Mouse (Mus musculus) kidney, adult 8-10 months (tissue): Measurements from ENCODE around the gene Lrrk1.

Experiments used
- DNase-seq, 2 experiments: peaks; one replicate each; pipeline ENCODE4 v3.0.0; 2022

Lrrk1 gene

DNA sequence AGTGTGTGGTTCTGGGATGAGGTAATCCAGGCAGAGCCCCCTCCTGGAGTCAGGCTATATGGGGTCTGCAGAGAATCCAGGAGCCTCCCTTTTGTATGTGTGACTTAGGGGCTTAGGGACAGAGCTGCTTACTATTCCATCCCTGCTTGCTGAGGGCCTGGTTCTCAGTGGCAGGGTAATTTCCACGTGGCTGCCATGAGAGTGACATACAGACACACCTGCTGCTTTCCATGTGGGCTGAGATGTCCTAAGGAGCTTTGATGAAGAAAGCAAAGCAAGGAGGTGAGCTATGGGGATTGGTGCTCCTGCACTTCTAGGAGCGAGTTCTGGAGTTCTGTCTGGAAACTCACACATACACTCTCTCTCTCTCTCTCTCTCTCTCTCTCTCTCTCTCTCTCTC, 139.1 kb downstream of the Lrrk1 start:
- no peak for DNase-seq

DNA sequence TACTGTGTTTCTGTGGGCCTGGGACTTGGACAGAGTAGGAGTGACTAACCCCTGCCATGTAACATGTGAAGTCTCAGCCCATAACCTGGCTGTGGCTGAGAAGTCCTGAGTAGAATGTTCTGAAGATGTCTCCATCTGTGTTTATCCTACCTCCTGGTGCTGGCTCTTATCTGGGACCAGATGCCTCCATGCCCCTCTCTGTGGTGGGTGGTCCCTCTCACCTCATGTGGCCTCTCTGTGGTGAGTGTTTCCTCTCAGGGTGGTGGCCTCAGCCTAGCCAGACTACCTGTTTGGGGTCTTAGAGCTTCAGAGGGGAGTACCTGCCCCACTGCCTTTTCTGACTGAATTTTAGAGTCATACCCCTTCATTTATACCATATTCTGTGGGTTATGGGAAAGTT, 139.9 kb downstream of the Lrrk1 start:
- no peak for DNase-seq

DNA sequence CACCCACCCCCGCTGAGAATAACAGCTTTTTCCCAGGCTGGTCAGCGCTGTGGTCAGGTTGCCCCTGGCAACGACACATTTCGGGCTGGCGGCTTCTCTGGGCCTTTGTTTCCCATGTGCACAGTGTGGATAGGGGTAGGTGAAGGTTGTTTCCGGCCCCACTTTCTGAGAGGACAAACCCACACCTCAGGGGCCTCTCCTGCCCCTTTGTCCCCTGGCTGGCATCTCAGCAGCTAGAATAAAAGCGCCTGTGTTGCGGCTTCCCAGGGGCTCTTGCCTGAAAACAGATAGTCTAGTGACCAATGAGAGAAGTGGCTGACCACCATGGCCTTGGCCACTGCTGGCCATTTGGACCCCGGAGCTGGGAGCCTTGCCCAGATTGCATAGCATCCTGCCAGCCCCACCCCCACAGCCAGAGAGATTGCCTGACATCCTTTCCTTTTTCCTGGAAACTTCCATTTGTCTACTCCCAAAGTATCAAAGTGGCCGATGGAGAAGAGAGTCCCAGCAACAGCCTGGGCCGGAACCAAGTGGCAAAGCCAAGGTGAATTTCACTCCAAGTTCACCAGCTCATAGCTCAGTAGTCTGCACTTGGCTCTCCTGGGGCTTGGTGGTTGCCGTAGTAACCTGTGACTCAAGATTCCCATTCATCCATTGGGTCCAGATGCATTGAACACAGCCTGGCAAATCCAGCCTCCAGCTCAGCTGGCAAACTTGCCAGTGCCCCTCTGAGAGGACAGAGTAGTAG, 140.7 kb downstream of the Lrrk1 start:
- no peak for DNase-seq

DNA sequence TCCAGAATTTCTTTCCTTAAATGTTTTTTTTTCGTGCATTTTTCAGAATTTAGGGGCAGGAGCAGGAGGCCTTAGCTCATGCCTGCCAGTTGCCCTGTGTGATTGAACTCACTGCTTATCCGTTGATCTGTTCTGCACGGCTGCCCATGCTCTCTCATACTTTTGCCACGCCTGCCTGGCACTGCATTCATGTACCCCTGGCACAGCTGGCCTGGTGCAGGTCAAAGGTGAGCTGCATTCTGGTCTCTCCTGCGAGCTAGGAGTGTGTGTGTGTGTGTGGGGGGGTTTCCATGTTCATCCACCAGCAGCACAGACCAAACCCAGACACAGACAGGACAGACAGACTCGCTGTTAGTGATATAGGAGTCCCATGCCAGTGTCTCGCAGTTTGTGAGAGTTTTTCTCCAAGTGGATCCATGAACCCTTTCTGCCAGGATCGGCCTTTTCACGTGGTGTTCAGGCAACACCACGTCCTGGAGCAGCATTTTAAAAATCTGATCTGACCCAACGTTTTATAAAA, 141.4 kb downstream of the Lrrk1 start:
- DNase-seq: peak; percentile 45 to 71

DNA sequence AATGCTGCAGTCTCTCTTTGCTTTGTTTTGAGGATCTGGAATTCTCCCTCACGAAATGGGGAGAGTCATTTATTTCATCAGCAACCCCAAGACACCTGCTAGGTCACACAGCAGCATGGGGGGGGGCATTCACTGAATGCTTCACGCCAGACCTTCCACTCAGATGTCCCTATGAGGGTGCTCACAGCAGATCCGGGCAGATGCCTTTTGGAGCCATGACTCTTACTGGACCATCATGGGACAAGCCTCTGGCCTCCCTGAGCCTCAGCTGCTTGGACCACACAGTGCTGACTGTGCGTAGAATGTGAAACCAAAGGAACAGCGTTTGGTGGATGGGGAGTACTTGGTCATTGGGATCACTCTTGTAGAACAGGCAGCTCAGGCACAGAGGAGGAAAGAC, 142.5 kb downstream of the Lrrk1 start:
- no peak for DNase-seq

DNA sequence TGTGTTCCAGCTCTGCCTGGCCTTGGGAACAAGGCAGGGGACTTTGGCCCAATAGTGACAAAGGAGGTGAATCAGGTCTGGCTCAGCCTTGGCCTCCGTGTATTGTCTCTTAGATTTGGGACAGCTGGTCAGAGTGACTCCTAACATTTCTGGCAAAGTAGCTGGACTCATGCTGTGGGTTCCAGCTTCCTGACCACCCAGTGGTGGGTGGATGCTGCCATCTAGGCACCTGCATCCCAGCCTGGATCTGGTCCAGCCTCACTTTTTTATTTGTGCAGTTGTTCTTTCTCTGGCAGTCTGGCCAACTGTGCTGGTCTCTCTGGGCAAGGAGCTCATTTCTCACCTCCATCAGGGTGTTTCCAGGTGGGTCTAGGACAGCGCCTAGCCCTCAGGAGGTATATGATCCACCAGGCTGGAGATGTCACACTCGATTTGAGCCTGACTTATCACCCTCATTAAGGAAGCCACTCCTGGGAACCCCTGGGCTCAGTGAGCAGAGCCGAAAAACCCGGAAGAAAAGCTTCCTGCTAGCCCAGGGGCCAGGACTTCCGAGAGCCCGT, 144.3 kb downstream of the Lrrk1 start:
- DNase-seq: no peak

DNA sequence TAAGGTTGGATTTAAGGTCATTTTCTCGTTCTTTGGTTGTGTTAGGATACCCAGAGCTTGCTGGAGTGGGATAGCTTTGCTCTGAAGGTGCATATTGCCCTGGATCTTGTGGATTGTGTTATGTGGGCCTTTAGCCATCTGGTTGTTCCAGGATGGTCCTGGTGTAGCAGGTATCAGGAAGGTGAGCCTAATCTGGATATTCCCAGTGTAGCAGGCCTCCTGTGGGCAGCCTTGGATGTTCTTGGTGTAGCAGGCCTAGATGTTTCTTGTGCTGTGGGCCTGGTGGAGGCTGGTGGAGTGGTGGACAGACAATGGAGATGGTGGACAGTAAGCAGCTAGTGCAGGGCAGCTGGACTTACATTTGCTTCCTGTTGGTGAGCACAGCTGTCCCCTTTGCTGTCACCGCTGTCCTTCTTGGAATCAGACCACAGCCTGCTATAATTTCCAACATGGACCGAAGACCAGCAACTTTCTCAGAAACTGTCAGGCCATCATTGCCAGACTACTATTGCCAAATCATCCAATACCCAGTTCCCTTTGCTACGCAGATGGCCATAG, 146.2 kb downstream of the Lrrk1 start:
- DNase-seq: no peak

DNA sequence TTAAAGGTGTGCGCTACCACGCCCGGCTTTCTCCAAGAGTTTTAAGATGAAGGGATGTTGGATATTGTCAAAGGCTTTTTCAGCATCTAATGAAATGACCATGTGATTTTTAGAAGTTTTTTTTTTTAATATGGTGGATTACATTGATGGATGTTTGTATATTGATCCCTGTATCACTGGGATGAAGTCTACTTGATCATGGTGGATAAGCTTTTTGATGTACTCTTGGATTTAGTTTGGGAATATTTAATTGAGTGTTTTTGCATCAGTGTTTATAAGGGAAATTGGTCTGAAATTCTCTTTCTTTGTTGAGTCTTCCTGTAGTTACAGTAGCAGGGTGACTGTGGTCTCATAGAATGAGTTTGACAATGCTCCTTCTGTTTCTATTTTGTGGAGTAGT, 150.0 kb downstream of the Lrrk1 start:
- DNase-seq: no peak

DNA sequence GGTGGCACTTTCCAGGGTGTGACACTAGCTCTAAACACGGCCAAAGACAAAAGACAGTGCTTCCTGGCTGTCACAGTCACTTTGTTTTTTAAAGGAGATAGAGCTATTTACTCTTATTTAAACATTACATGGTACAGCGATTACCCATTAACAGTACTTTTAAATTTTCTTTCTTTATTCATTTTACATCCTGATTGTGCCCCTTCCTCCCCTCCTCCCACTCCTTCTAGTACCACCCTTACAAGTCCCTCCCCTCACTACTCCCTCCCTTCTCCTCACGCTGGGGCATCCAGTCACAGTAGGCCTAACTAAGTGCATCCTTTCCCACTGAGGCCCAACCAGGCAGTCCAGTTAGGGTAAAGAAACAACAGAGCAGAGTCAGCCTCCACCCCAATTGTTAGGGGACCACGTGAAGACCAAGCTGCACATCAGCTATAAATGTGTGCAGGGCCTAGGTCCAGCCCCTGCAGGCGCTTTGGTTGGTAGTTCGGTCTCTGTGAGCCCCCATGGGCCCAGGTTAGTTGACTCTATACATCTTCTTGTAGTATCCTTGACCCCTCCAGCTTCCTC, 154.1 kb downstream of the Lrrk1 start:
- no peak for DNase-seq

DNA sequence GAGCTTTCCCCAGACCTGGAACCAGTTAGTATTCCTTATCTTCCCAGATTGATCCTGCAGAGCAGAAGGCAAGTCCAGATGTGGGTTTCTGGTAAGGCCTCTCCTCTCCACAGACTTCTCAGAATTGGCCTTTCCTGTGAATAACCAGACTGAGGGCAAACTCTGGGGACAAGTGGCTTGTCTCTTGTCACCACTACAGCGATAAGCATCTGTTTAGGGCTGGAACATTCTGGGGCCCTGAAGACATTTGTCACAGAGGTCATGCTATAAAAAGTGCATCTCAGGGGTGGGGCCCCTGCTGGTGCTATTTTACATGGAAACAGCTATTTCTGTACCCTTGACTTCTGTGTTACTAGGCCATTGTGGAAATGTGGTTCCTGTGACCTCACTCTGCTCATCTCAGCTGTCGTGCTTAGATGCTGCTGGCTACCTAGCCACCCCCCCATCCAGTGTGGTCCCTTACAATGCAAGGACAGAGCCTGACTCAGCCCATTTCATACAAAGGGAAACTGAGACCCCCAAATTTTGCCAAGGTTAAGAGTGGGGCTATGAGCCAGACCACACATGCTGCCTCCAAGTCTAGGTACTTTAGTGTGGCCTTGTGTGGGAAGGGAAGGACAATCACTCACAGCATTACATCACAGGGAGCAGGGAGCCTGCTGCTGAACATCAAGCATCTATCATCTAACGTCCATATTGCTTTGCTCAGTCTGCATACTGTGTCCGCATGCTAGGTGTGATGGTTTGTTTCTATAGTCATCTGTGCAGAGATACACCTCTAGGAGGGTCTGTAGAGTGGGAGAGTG, 154.8 kb downstream of the Lrrk1 start:
- DNase-seq: no peak

DNA sequence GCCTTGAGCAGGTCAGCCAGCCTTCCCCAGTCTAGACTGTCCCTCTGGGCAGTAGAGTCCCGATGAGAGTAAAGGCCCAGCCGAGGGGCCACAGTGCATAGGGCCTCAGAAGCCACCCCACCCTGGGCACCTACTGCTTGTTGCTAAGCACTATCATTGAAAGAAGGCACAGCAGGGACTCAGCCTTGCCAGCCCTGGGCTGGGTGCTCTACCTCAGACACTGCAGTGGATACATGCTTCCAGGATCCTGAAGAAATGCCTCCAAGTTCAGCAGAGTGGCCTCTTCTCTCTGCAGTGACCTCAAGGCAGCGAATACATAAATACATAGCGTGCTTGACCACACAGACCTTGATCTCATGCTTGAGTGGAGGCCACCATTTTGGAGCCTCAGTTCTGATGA, 156.3 kb downstream of the Lrrk1 start:
- DNase-seq: no peak

DNA sequence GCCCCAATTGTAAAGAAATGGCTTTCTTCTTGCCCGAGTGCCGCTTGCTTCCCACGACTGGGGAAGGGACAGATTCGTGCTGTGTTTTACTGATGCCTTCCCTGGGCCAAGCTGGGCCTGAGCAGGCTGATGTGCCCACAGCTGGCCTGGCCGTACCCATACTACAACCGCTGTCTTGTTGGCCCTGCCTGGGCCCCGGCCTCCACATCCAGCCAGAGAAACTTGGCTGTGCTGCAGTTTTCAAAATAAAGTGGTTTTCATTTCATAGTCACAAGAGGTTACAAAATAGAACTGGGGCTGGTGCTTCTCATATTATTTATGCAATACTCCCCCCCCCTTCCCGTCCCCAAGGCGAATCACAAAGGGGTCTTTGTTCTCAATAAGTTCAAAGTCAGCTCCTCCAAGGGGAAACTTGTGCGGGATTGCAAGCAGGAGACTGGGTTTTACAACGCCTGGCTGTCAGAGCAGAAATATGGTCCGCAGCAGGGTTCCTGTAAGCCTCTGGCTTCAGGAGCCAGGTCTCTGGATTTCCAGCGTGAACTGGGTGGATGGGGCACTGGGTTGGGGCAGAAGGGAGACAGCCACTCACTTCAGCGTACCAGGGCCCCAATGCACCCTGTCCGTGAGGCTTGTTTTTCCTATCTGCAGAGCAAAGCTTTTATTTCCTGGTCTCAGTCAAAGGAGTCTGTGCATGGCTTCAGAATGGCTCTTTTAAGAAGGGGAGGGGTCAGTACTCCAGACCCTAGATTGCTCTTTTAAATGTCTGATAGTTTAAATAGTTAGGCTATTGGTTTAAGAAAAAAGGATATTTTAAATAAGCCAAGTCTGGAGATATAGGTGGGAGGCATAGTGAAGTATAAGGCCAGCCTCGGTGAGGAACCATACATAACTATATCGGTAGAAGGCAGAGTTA, 157.3 kb downstream of the Lrrk1 start:
- no peak for DNase-seq

DNA sequence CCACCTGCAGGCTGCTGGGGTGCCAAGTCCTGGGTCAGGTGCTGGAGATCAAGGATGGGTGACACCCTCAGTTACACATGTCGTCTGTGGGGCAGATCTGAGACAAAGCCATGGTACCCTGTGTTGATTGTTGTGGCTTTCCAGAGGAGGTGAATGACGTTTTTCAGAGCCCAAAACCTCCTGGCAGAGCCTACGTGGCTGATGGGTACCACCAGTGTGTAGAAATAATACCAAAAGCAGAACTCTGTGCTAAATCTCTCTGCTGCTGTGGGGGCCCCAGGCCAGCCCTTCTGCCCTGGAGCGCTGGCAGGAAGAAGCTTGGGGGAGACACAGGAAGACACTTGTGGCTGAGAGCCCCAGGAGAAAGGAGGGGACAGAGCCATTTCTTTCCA, 157.9 kb downstream of the Lrrk1 start:
- no peak for DNase-seq

DNA sequence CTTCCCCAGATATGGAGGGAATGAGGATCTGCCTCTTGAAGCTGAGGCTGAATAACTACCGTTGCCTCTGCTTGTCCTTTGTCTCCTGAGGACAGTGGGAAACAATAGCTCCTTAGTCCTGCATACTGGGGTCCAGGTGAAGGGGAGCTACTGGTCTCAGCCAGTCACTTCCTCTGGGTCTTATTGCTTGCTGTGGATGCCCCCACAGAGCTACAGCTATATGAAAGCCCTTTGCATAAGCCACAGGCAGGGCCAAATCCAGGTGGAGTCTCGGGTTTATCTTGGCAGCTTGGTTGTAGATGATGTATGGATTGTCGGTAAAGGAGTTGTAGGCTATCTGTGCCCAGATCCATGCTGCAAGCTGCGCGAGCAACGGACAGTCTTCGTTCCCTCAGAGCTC, 158.7 kb downstream of the Lrrk1 start:
- no peak for DNase-seq

DNA sequence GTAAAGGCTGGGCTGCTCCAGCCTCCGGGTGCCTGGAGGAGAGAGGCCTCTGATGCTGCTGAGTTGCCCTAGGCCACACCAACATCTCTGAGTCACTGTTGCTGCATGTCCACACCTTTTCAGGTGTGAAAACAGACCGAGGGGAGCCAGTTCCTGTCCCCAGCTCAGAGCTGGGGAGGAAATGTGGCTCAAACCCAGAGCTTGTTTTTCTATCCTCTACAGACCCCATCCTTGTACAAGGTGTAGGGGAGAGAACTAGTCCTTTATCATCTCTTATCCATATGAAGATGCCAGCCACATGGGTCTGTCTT, 159.6 kb downstream of the Lrrk1 start:
- no peak for DNase-seq

DNA sequence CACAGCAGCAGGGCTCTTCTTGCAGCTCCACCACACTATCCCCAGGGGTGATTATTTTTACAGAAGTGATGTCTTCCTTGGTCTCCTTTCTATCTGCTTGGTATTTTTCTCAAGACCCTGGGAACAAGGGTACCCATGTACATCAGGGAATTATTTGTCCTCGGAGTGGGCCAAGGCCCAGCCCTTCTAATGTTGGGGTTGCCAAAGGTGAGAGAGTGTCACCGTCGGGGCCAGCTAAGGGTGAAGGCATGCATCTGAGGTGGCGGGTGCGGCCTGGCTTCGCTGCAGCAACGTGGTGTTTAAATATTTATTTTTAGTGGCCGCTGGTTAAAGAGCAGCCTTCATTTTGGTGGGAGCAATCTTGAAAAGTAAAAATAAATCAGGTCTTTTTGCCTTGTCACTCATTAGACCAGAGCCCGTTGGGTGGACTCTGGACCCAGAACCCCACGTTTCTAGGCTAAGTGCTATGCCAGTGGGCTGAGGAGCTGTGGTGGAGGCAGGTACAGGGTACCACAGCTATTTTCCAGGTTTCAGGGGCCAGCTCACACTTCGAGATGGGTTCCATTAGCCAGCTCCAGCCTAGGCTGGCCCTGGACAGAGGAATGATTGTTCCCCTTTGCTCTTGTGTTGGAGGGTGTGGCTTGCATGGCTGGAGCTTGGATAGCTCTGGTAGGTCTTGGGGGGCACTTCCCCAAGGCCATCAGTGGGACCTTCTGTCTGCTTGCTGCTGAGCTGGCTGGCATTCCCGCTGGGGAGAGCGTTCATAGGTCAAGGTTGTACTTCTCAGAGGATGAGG, 160.1 kb downstream of the Lrrk1 start:
- peak; percentile 30 to 59 for DNase-seq

DNA sequence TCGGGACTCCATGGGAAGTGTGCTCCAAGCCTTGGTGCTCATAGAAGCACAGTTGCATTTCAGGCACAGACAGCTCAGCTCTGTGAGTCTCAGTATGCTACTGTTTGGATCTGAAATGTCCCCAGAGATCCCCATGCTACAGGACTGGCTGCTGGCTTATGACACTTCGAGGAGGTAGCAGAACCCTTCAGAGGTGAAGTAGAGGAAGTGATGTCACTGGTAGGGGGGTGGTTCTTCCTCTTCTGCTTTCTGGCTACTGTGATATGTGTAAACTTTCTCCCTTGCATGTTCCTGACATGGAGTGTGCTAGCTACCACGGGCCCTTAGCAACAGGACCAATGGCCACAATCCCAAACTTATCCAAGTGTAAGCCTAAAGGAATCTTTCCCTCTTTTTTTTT, 162.3 kb downstream of the Lrrk1 start:
- no peak for DNase-seq

DNA sequence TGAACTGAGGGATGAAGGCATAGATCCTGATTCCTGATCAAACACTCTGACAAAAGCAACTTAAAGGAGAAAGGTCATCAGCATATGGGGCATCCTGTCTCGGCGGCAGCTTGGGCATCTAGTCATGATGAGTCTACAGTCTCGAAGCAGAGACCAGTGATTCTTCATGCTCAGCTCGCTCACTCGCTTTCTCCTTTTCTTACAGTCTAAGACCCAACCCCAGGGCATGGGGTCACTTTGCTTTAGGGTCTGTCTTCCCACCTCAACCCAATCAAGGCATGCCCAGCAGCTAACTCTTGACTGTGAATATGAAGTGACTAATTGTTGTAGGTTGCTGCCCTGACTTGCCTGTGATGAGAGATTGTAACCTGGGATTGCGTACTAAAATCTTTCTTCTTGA, 163.6 kb downstream of the Lrrk1 start:
- DNase-seq: no peak

DNA sequence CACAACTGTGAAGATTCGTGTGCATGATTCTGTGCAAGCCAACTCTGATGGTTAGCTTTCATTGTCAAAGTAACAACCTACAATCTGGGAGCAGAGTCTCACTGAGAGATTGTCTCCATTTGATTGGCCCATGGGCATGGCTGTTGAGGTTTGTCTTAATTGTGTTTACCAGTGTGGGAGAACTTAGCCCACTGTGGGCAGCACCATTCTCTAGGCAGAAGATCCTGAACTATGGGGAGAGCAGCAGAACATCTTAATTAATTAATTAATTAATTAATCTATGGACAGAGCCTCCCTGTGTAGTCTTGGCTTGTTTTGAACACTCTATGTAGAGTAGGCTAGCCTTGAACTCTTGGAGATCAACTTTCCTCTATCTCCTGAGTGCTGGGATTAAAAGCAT, 164.4 kb downstream of the Lrrk1 start:
- DNase-seq: no peak

DNA sequence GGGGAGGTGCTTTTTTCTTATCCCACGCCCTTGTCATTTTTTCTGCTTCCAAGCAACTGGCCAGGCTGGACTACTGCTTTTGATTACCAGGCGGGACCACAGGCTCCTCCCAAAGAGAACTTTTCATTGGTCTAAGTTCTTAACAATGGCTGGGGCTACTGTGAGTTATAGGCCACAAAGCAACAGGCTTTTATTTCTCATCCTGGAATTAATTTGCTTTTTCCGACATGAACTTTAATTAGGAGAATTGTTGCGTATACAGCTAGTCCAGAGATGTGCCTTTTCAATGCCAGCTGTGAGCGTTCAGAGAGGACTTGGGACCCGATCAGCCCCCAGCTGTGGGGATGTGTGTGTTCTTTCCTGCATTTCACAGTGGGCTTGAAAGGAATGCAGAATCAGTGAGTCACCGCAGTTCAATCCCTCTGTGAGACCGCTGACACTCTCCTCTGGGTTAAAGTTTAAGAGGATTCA, 165.5 kb downstream of the Lrrk1 start:
- peak; percentile 66 to 68 for DNase-seq

DNA sequence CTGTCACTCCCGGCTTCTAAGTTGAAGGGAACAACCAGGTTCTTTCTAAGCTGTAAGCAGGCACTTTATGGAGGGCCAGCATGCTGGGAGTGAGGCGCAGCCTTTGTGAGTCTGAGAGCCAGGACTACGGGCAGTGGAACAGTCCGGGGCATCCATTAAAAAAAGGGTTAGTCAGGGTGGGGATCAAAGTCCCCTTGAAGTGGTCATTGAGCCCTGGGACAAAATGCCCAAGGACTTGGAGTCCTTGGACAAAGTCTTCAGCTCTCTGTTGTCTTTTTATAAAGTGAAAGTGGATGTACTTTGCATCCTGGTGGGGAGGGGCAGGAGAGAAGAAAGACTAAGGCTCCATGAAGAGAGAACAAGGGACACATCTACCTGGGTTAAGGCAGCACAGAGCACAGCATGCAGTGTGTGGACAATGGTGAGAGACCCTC, 168.3 kb downstream of the Lrrk1 start:
- DNase-seq: peak; percentile 71 to 74
